Mouse (Mus musculus): ENCODE results near the gene Dnajc9. TPM values are rescaled to one million over a fixed set of nuclear protein-coding genes. Genes with fewer than 3 reads are reported as not detected.

The Dnajc9 gene
- polyA plus RNA-seq, 1 experiment from 2014 or later = 97.6 TPM

- peak; percentile 95 for ATAC-seq (ENCODE audit: insufficient number of reproducible peaks, low FRiP score)
Observed at GRCm38 (mm10) chr14:20393205-20393913, 4.6 kb upstream of the Dnajc9 start, which contains the start of gene Mrps16. Mrps16 (minus strand) TSS chr14:20393634.

GRCm38 (mm10) chr14:20392326-20392725, 3.6 kb upstream of the Dnajc9 start:
- 76% methylated on average over 4 of the region's 4 CpGs for WGBS
- peaks cover 20% of the 10 kb centered on the region for H3K4me1 ChIP-seq (replicated peaks)
- peak overlapping the region; percentile 68 for H3K4me2 ChIP-seq
- H3K4me3 ChIP-seq = no peak overlapping the region
- H3K27me3 ChIP-seq (replicated peaks) = no peaks in the 10 kb centered on the region
- no peaks in the 10 kb centered on the region for H3K9me3 ChIP-seq (replicated peaks)
- no peak overlapping the region for H3K9ac ChIP-seq
- no peak overlapping the region for H3K27ac ChIP-seq (ENCODE audit: poor library complexity, severe bottlenecking)
- H3K36me3 ChIP-seq = peaks cover 23% of the 10 kb centered on the region
- ATAC-seq (ENCODE audit: insufficient number of reproducible peaks, low FRiP score) = no peak

More at GRCm38 (mm10) chr14:20393205-20393913, 4.6 kb upstream of the Dnajc9 start, which contains the start of gene Mrps16:
- peak within 1 kb of the TSS; percentile 68 for H3K4me2 ChIP-seq
- H3K36me3 ChIP-seq = peaks cover 21% of the 10 kb centered on the region
- H3K4me1 ChIP-seq (replicated peaks) = peaks cover 10% of the 10 kb centered on the region
- H3K27me3 ChIP-seq (replicated peaks) = no peaks in the 10 kb centered on the region
- WGBS = under 1% methylated on average over 68 of the region's 68 CpGs
- H3K9me3 ChIP-seq (replicated peaks) = no peaks in the 10 kb centered on the region
- H3K27ac ChIP-seq (ENCODE audit: poor library complexity, severe bottlenecking) = peak within 1 kb of the TSS; percentile 78
- peak within 1 kb of the TSS; percentile 67 for H3K4me3 ChIP-seq
- peak within 1 kb of the TSS; percentile 94 for H3K9ac ChIP-seq

- H3K9ac ChIP-seq = peak overlapping the region; percentile 83; the same call in 1 of the 2 replicates
Observed at GRCm38 (mm10) chr14:20389446-20390079, 853 bp upstream of the Dnajc9 start.

GRCm38 (mm10) chr14:20379753-20380430, 8.8 kb downstream of the Dnajc9 start:
- 85% methylated on average over 9 of the region's 9 CpGs for WGBS
- Histone ChIP-seq H3K9me3 (replicated peaks) (no peaks in the 10 kb centered on the region), H3K36me3 (peaks cover 39% of the 10 kb centered on the region), H3K4me2 (no peak overlapping the region), H3K27ac (ENCODE audit: poor library complexity, severe bottlenecking) (no peak overlapping the region), H3K4me1 (replicated peaks) (peaks cover 19% of the 10 kb centered on the region), H3K4me3 (no peak overlapping the region), H3K9ac (no peak overlapping the region), H3K27me3 (replicated peaks) (no peaks in the 10 kb centered on the region)
- ATAC-seq (ENCODE audit: insufficient number of reproducible peaks, low FRiP score) = no peak

More at GRCm38 (mm10) chr14:20389446-20390079, 853 bp upstream of the Dnajc9 start:
- Histone ChIP-seq H3K4me1 (replicated peaks) (peaks cover 34% of the 10 kb centered on the region), H3K4me2 (peak overlapping the region; percentile 89), H3K27me3 (replicated peaks) (no peaks in the 10 kb centered on the region), H3K9me3 (replicated peaks) (no peaks in the 10 kb centered on the region), H3K36me3 (peaks cover 47% of the 10 kb centered on the region), H3K27ac (ENCODE audit: poor library complexity, severe bottlenecking) (no peak overlapping the region), H3K4me3 (peak overlapping the region; percentile 86)
- WGBS = 87% methylated on average over 8 of the region's 8 CpGs
- no peak for ATAC-seq (ENCODE audit: insufficient number of reproducible peaks, low FRiP score)

GRCm38 (mm10) chr14:20379087-20379640, 9.5 kb downstream of the Dnajc9 start:
- no peak for ATAC-seq (ENCODE audit: insufficient number of reproducible peaks, low FRiP score)
- Histone ChIP-seq H3K4me3 (no peak overlapping the region), H3K4me1 (replicated peaks) (peaks cover 19% of the 10 kb centered on the region), H3K27ac (ENCODE audit: poor library complexity, severe bottlenecking) (no peak overlapping the region), H3K9ac (no peak overlapping the region), H3K27me3 (replicated peaks) (no peaks in the 10 kb centered on the region), H3K36me3 (peaks cover 42% of the 10 kb centered on the region), H3K9me3 (replicated peaks) (no peaks in the 10 kb centered on the region), H3K4me2 (no peak overlapping the region)
- 78% methylated on average over 5 of the region's 5 CpGs for WGBS

GRCm38 (mm10) chr14:20378313-20379061, 10.2 kb downstream of the Dnajc9 start:
- Histone ChIP-seq H3K36me3 (peaks cover 42% of the 10 kb centered on the region), H3K27me3 (replicated peaks) (no peaks in the 10 kb centered on the region), H3K9ac (no peak overlapping the region), H3K4me2 (no peak overlapping the region), H3K4me3 (no peak overlapping the region), H3K9me3 (replicated peaks) (no peaks in the 10 kb centered on the region), H3K4me1 (replicated peaks) (peaks cover 19% of the 10 kb centered on the region), H3K27ac (ENCODE audit: poor library complexity, severe bottlenecking) (no peak overlapping the region)
- WGBS = 31% methylated on average over 13 of the region's 13 CpGs
- peak; percentile 64 for ATAC-seq (ENCODE audit: insufficient number of reproducible peaks, low FRiP score)

GRCm38 (mm10) chr14:20377112-20377521, 11.6 kb downstream of the Dnajc9 start:
- Histone ChIP-seq H3K36me3 (peaks cover 41% of the 10 kb centered on the region), H3K27me3 (replicated peaks) (no peaks in the 10 kb centered on the region), H3K4me3 (no peak overlapping the region), H3K4me1 (replicated peaks) (peaks cover 19% of the 10 kb centered on the region), H3K27ac (ENCODE audit: poor library complexity, severe bottlenecking) (peak overlapping the region; percentile 44), H3K4me2 (no peak overlapping the region), H3K9me3 (replicated peaks) (no peaks in the 10 kb centered on the region), H3K9ac (no peak overlapping the region)
- 40% methylated on average over 4 of the region's 4 CpGs for WGBS
- ATAC-seq (ENCODE audit: insufficient number of reproducible peaks, low FRiP score) = peak; percentile 85

- Histone ChIP-seq H3K9me3 (replicated peaks) (no peaks in the 10 kb centered on the region), H3K36me3 (peaks cover 65% of the 10 kb centered on the region), H3K4me1 (replicated peaks) (peaks cover 4% of the 10 kb centered on the region; the same call in 1 of the 2 replicates), H3K4me2 (no peak overlapping the region), H3K27ac (ENCODE audit: poor library complexity, severe bottlenecking) (no peak overlapping the region), H3K4me3 (no peak overlapping the region), H3K27me3 (replicated peaks) (no peaks in the 10 kb centered on the region), H3K9ac (no peak overlapping the region)
- WGBS = 84% methylated on average over 1 of the region's 1 CpGs
- no peak for ATAC-seq (ENCODE audit: insufficient number of reproducible peaks, low FRiP score)
Observed at GRCm38 (mm10) chr14:20371854-20372253, 16.9 kb downstream of the Dnajc9 start.

GRCm38 (mm10) chr14:20370798-20371197, 17.9 kb downstream of the Dnajc9 start:
- H3K4me2 ChIP-seq = no peak overlapping the region
- no peaks in the 10 kb centered on the region for H3K9me3 ChIP-seq (replicated peaks)
- WGBS = 77% methylated on average over 7 of the region's 7 CpGs
- H3K27ac ChIP-seq (ENCODE audit: poor library complexity, severe bottlenecking) = no peak overlapping the region
- H3K4me3 ChIP-seq = no peak overlapping the region
- H3K4me1 ChIP-seq (replicated peaks) = no peaks in the 10 kb centered on the region
- H3K9ac ChIP-seq = no peak overlapping the region
- H3K27me3 ChIP-seq (replicated peaks) = no peaks in the 10 kb centered on the region
- ATAC-seq (ENCODE audit: insufficient number of reproducible peaks, low FRiP score) = no peak
- peaks cover 68% of the 10 kb centered on the region for H3K36me3 ChIP-seq

GRCm38 (mm10) chr14:20368271-20368670, 20.4 kb downstream of the Dnajc9 start:
- no peaks in the 10 kb centered on the region for H3K27me3 ChIP-seq (replicated peaks)
- peaks cover 69% of the 10 kb centered on the region for H3K36me3 ChIP-seq
- no peak for ATAC-seq (ENCODE audit: insufficient number of reproducible peaks, low FRiP score)
- WGBS = 93% methylated on average over 3 of the region's 3 CpGs
- no peak overlapping the region for H3K9ac ChIP-seq
- H3K4me1 ChIP-seq (replicated peaks) = no peaks in the 10 kb centered on the region
- H3K9me3 ChIP-seq (replicated peaks) = no peaks in the 10 kb centered on the region
- no peak overlapping the region for H3K4me3 ChIP-seq
- no peak overlapping the region for H3K4me2 ChIP-seq
- no peak overlapping the region for H3K27ac ChIP-seq (ENCODE audit: poor library complexity, severe bottlenecking)
